Mouse (Mus musculus) CD8-positive naive resting alpha-beta T cell, adult 57 days (primary cell): Measurements from ENCODE around the gene Htr3a. TPM values are rescaled to one million over a fixed set of nuclear protein-coding genes. Genes with fewer than 3 reads are reported as not detected.

Experiments used
- total RNA-seq: library from RNA; stranded (reverse); gene quantifications from one replicate; pipeline ENCODE4 v1.2.4, GENCODE M21; 2023

Htr3a gene
- not detected for total RNA-seq

GRCm38 (mm10) chr9:48910885-48911537 is at the start of gene Htr3a:
TSS of gene Htr3a (minus strand) at chr9:48911099.

Other genes starting within 250 kb of the Htr3a start
- 0.43 TPM for gene Zbtb16, start 74.9 kb downstream of the Htr3a start, total RNA-seq
- not detected for gene Htr3b, start 53.9 kb upstream of the Htr3a start, total RNA-seq
- 211 TPM for gene Usp28, start 74.3 kb upstream of the Htr3a start, total RNA-seq
- gene Zw10, start 144.5 kb upstream of the Htr3a start, total RNA-seq = 38.7 TPM
- not detected for gene Tmprss5, start 170.2 kb upstream of the Htr3a start, total RNA-seq